Mouse (Mus musculus): ENCODE results near the gene Fnbp4. TPM values are rescaled to one million over a fixed set of nuclear protein-coding genes. Genes with fewer than 3 reads are reported as not detected.
A peak's percentile ranks its signal among the peaks of the same experiment; 100 is the strongest.

The Fnbp4 gene
- total and polyA plus RNA-seq, 2 experiments: 13.4 to 17.6 TPM

GRCm38 (mm10) chr2:90754188-90754587 lies 9.0 kb downstream of the Fnbp4 start:
- no peak overlapping the region for H3K9ac ChIP-seq (ENCODE audit: low read depth, low read length)
- H3K36me3 ChIP-seq (ENCODE audit: control insufficient read depth, insufficient read depth, low read length): peaks cover 60% of the 10 kb centered on the region
- no peak for DNase-seq (ENCODE audit: extremely low read depth, low read depth, low spot score)
- H3K27ac ChIP-seq (replicated peaks; ENCODE audit: insufficient read depth, low read depth, low read length): no peak overlapping the region
- H3K4me3 ChIP-seq (ENCODE audit: insufficient read depth, low read depth, low read length): no peak overlapping the region
- H3K4me1 ChIP-seq (ENCODE audit: control insufficient read depth, insufficient read depth, low read length): peaks cover 5% of the 10 kb centered on the region; the same call in 1 of the 2 replicates
- no peaks in the 10 kb centered on the region for H3K27me3 ChIP-seq (ENCODE audit: control insufficient read depth, insufficient read depth, low read length)
- TF ChIP-seq CTCF (IDR thresholded peaks at IDR 0.05; ENCODE audit: low read depth, low read length) (no peak), POLR2A (IDR thresholded peaks at IDR 0.05; ENCODE audit: extremely low read depth, insufficient read depth, low read length) (no peak)
- peaks cover 9% of the 10 kb centered on the region; the same call in 1 of the 2 replicates for H3K79me2 ChIP-seq (ENCODE audit: control insufficient read depth, insufficient read depth, low read length)
- WGBS: 97% methylated on average over 3 of the region's 3 CpGs

GRCm38 (mm10) chr2:90765123-90765522 lies 20.0 kb downstream of the Fnbp4 start:
- peaks cover 68% of the 10 kb centered on the region for H3K36me3 ChIP-seq (ENCODE audit: control insufficient read depth, insufficient read depth, low read length)

GRCm38 (mm10) chr2:90781323-90781722 lies 36.2 kb downstream of the Fnbp4 start:
- Histone ChIP-seq H3K9ac (ENCODE audit: low read depth, low read length) (no peak overlapping the region), H3K4me3 (ENCODE audit: insufficient read depth, low read depth, low read length) (no peak overlapping the region), H3K27ac (replicated peaks; ENCODE audit: insufficient read depth, low read depth, low read length) (no peak overlapping the region), H3K36me3 (ENCODE audit: control insufficient read depth, insufficient read depth, low read length) (peaks cover 40% of the 10 kb centered on the region), H3K4me1 (ENCODE audit: control insufficient read depth, insufficient read depth, low read length) (no peaks in the 10 kb centered on the region; the same call in 1 of the 2 replicates), H3K27me3 (ENCODE audit: control insufficient read depth, insufficient read depth, low read length) (no peaks in the 10 kb centered on the region), H3K79me2 (ENCODE audit: control insufficient read depth, insufficient read depth, low read length) (no peaks in the 10 kb centered on the region)
- no peak for TF ChIP-seq CTCF (IDR thresholded peaks at IDR 0.05; ENCODE audit: low read depth, low read length)
- no peak for TF ChIP-seq POLR2A (IDR thresholded peaks at IDR 0.05; ENCODE audit: extremely low read depth, insufficient read depth, low read length)
- 60% methylated on average over 3 of the region's 3 CpGs for WGBS
- DNase-seq (ENCODE audit: extremely low read depth, low read depth, low spot score): no peak

More at GRCm38 (mm10) chr2:90765123-90765522, 20.0 kb downstream of the Fnbp4 start:
- 95% methylated on average over 3 of the region's 3 CpGs for WGBS
- H3K4me3 ChIP-seq (ENCODE audit: insufficient read depth, low read depth, low read length): no peak overlapping the region
- H3K4me1 ChIP-seq (ENCODE audit: control insufficient read depth, insufficient read depth, low read length): no peaks in the 10 kb centered on the region
- H3K79me2 ChIP-seq (ENCODE audit: control insufficient read depth, insufficient read depth, low read length): no peaks in the 10 kb centered on the region; the same call in 1 of the 2 replicates
- no peak for DNase-seq (ENCODE audit: extremely low read depth, low read depth, low spot score)
- no peaks in the 10 kb centered on the region for H3K27me3 ChIP-seq (ENCODE audit: control insufficient read depth, insufficient read depth, low read length)
- H3K9ac ChIP-seq (ENCODE audit: low read depth, low read length): no peak overlapping the region
- TF ChIP-seq POLR2A (IDR thresholded peaks at IDR 0.05; ENCODE audit: extremely low read depth, insufficient read depth, low read length) (no peak), CTCF (IDR thresholded peaks at IDR 0.05; ENCODE audit: low read depth, low read length) (no peak)
- no peak overlapping the region for H3K27ac ChIP-seq (replicated peaks; ENCODE audit: insufficient read depth, low read depth, low read length)

- H3K4me3 ChIP-seq (ENCODE audit: insufficient read depth, low read depth, low read length): no peak overlapping the region
- no peak overlapping the region for H3K27ac ChIP-seq (replicated peaks; ENCODE audit: insufficient read depth, low read depth, low read length)
- DNase-seq (ENCODE audit: extremely low read depth, low read depth, low spot score): no peak
- H3K27me3 ChIP-seq (ENCODE audit: control insufficient read depth, insufficient read depth, low read length): no peaks in the 10 kb centered on the region
- no peak overlapping the region for H3K9ac ChIP-seq (ENCODE audit: low read depth, low read length)
- 90% methylated on average over 2 of the region's 2 CpGs for WGBS
- H3K79me2 ChIP-seq (ENCODE audit: control insufficient read depth, insufficient read depth, low read length): no peaks in the 10 kb centered on the region
- no peaks in the 10 kb centered on the region; the same call in 1 of the 2 replicates for H3K4me1 ChIP-seq (ENCODE audit: control insufficient read depth, insufficient read depth, low read length)
- peaks cover 36% of the 10 kb centered on the region for H3K36me3 ChIP-seq (ENCODE audit: control insufficient read depth, insufficient read depth, low read length)
- TF ChIP-seq POLR2A (IDR thresholded peaks at IDR 0.05; ENCODE audit: extremely low read depth, insufficient read depth, low read length) (no peak), CTCF (IDR thresholded peaks at IDR 0.05; ENCODE audit: low read depth, low read length) (no peak)
Observed at GRCm38 (mm10) chr2:90781938-90782337, 36.8 kb downstream of the Fnbp4 start.

- no peaks in the 10 kb centered on the region for H3K79me2 ChIP-seq (ENCODE audit: control insufficient read depth, insufficient read depth, low read length)
- H3K27ac ChIP-seq (replicated peaks; ENCODE audit: insufficient read depth, low read depth, low read length): no peak within 1 kb of the TSS
- no peaks in the 10 kb centered on the region for H3K27me3 ChIP-seq (ENCODE audit: control insufficient read depth, insufficient read depth, low read length)
- peak within 1 kb of the TSS; percentile 56 for H3K4me3 ChIP-seq (ENCODE audit: insufficient read depth, low read depth, low read length)
- 35% methylated on average over 11 of the region's 11 CpGs for WGBS
- no peaks in the 10 kb centered on the region; the same call in 1 of the 2 replicates for H3K4me1 ChIP-seq (ENCODE audit: control insufficient read depth, insufficient read depth, low read length)
- H3K9ac ChIP-seq (ENCODE audit: low read depth, low read length): peak within 1 kb of the TSS; percentile 55
- DNase-seq (ENCODE audit: extremely low read depth, low read depth, low spot score): no peak
- H3K36me3 ChIP-seq (ENCODE audit: control insufficient read depth, insufficient read depth, low read length): peaks cover 32% of the 10 kb centered on the region
- TF ChIP-seq CTCF (IDR thresholded peaks at IDR 0.05; ENCODE audit: low read depth, low read length): no peak
- no peak for TF ChIP-seq POLR2A (IDR thresholded peaks at IDR 0.05; ENCODE audit: extremely low read depth, insufficient read depth, low read length)
Observed at GRCm38 (mm10) chr2:90782458-90782857, 37.3 kb downstream of the Fnbp4 start, which contains the start of gene Agbl2. Gene Agbl2, plus strand, starts transcription at chr2:90782727.

GRCm38 (mm10) chr2:90782901-90783486 lies 37.8 kb downstream of the Fnbp4 start:
- H3K9ac ChIP-seq (ENCODE audit: low read depth, low read length): peak overlapping the region; percentile 49
- no peaks in the 10 kb centered on the region; the same call in 1 of the 2 replicates for H3K4me1 ChIP-seq (ENCODE audit: control insufficient read depth, insufficient read depth, low read length)
- WGBS: 5% methylated on average over 28 of the region's 29 CpGs
- H3K79me2 ChIP-seq (ENCODE audit: control insufficient read depth, insufficient read depth, low read length): no peaks in the 10 kb centered on the region
- no peak for TF ChIP-seq POLR2A (IDR thresholded peaks at IDR 0.05; ENCODE audit: extremely low read depth, insufficient read depth, low read length)
- TF ChIP-seq CTCF (IDR thresholded peaks at IDR 0.05; ENCODE audit: low read depth, low read length): no peak
- no peak for DNase-seq (ENCODE audit: extremely low read depth, low read depth, low spot score)
- H3K36me3 ChIP-seq (ENCODE audit: control insufficient read depth, insufficient read depth, low read length): peaks cover 26% of the 10 kb centered on the region
- no peak overlapping the region for H3K27ac ChIP-seq (replicated peaks; ENCODE audit: insufficient read depth, low read depth, low read length)
- peak overlapping the region; percentile 56 for H3K4me3 ChIP-seq (ENCODE audit: insufficient read depth, low read depth, low read length)
- no peaks in the 10 kb centered on the region for H3K27me3 ChIP-seq (ENCODE audit: control insufficient read depth, insufficient read depth, low read length)
